Mouse (Mus musculus) heart, postnatal 0 days (tissue): ENCODE measurements around the gene Mark3.

ENCODE experiments used
- CTCF ChIP-seq: IDR thresholded peaks from 2 replicates; pipeline ENCODE4 v1.5.1; 2016; ENCODE audit warnings: antibody characterized with exemption, control low read depth, low read depth
- EP300 ChIP-seq: IDR thresholded peaks from 2 replicates; pipeline ENCODE4 v1.6.1; 2016; ENCODE audit warnings: antibody characterized with exemption, low read depth

DNA sequence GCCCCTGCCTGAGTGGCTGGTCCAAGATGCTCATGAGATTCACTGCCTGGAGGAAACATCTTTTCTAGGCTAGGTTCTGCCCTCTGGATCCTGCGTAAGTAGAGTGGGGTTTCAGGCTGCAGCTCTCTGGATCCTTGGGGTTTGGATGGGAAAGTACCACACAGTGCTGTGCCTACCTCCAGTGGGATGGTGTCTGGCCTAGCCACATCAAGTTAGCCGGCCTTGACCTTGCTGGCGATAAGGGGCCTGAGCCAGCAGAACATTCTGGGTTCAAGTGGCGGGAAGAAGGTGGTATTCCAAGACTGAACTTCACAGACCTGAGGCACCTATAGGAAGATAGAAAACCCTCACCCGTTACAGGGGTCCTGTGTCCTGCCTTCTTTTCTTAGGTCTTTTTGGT, 93.1 kb downstream of the Mark3 start:
- TF ChIP-seq CTCF: no peak
- TF ChIP-seq EP300: no peak
